Mouse (Mus musculus) E14TG2a.4 (cell line): ENCODE results near the gene Slc27a3.

Source experiments
- CTCF ChIP-seq: conservative IDR thresholded peaks from 2 replicates; pipeline ENCODE4 v1.5.1; 2014; ENCODE audit warnings: low read length
- NANOG ChIP-seq: IDR thresholded peaks from 2 replicates; pipeline ENCODE4 v1.6.1; 2014; ENCODE audit warnings: borderline replicate concordance, low read length, mixed read lengths
- POU5F1 ChIP-seq: IDR thresholded peaks from 2 replicates; pipeline ENCODE4 v1.6.1; 2014; ENCODE audit warnings: low read length, borderline replicate concordance

- TF ChIP-seq CTCF (no peak), POU5F1 (no peak), NANOG (no peak)
Observed at GRCm38 (mm10) chr3:90372817-90373216, 16.9 kb downstream of the Slc27a3 start.
